Mouse (Mus musculus) kidney, embryonic 16.5 days (tissue): ENCODE measurements around the gene Got2. TPM values are rescaled to one million over a fixed set of nuclear protein-coding genes. Genes with fewer than 3 reads are reported as not detected.
"Not testable (repeated sequence)": the region's sequence is repeated elsewhere in the genome, so short reads cannot be mapped to it uniquely, and the experiment has no call there.

Source experiments
- ATAC-seq: fragments of 200-750 bp; cut with Nextera tagmentation; 2 replicates; pipeline ENCODE4 v1.8.0; 2017; ENCODE audit warnings: moderate TSS enrichment; ENCODE audit not compliant: low FRiP score, low TSS enrichment
- H3K27ac ChIP-seq: fragments of 300-500 bp; sonication (generic); 2 replicates; pipeline ENCODE4 v1.5.1; 2014; ENCODE audit warnings: low read length
- H3K27me3 ChIP-seq: fragments of 300-500 bp; sonication (generic); 2 replicates; pipeline ENCODE4 v1.6.1; 2014; ENCODE audit warnings: low read length, control low read depth, mixed read lengths; ENCODE audit not compliant: insufficient read depth
- H3K36me3 ChIP-seq: fragments of 300-500 bp; sonication (generic); 2 replicates; pipeline ENCODE4 v1.6.1; 2014; ENCODE audit warnings: low read length, control low read depth, mixed read lengths; ENCODE audit not compliant: insufficient read depth
- H3K4me1 ChIP-seq: fragments of 300-500 bp; sonication (generic); 2 replicates; pipeline ENCODE4 v1.6.1; 2014; ENCODE audit warnings: low read length, control low read depth, mixed read lengths; ENCODE audit not compliant: insufficient read depth
- H3K4me2 ChIP-seq: fragments of 300-500 bp; sonication (generic); replicated peaks from 2 replicates; pipeline ENCODE4 v1.6.1; 2014; ENCODE audit warnings: low read depth, low read length
- H3K4me3 ChIP-seq: fragments of 300-500 bp; sonication (generic); 2 replicates; pipeline ENCODE4 v1.5.1; 2014; ENCODE audit warnings: mild to moderate bottlenecking, low read length
- H3K9ac ChIP-seq: fragments of 300-500 bp; sonication (generic); replicated peaks from 2 replicates; pipeline ENCODE4 v1.6.1; 2014; ENCODE audit warnings: low read length
- H3K9me3 ChIP-seq: fragments of 300-500 bp; sonication (generic); 2 replicates; pipeline ENCODE4 v1.6.1; 2016; ENCODE audit warnings: low read length, control low read depth
- WGBS: fragments of 180-500 bp; shearing (Covaris S2); extraction: QIAGEN DNeasy Blood & Tissue Kit; methylation state at CpG from one replicate; pipeline ENCODE4 v1.1.7; 2014; 5-methylcytosine and 5-hydroxymethylcytosine counted together
- polyA plus RNA-seq: library from polyadenylated mRNA; unstranded; fragments of >200 nt; fragmentation: Nextera tagmentation; extraction: Ambion mirVana; gene quantifications from 2 replicates; pipeline ENCODE4 v1.2.1, GENCODE M21; 2015

Got2 gene
- polyA plus RNA-seq, 1 experiment from 2014 or later = 286 TPM

DNA sequence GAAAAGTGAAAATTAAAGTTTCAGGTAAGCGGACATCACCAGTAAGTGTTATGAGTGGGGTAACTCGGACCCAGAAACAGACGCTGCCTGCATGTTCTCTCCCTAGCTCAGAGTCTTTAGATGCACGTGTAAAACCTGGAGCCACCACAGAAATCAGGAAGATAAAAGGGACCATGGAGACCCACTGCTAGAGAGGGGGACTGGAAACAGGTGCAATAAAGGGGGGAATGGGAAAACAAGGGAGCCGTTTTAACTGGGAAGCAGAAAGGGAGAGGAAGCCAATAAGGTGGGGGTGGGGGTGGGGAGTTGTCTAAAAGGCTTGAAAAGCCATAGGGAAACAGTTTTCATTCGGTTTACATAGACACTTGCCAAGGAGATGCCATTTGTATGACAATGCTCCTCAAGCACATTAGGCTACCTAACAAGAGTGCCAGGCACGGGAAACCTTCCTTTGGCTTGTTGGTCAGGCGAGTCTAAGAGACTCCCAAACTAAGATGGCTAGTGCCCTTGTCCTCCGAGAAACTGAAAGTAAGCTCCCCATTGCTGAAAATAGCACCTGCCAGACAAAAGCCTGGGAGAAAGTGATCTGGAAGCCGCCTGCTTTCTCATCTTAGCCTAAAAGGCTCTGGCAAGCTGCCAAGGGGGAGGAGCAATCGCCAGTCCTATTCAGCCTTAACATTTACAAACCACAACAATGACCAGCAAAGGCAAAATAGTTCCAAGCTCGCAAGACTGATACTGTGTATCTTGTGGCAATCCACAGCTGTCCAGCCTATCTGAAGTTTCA, 10.0 kb downstream of the Got2 start:
- no peak for ATAC-seq
- peak overlapping the region; percentile 29; the same call in 1 of the 2 replicates for H3K4me2 ChIP-seq
- peaks cover 35% of the 10 kb centered on the region for H3K36me3 ChIP-seq
- 0 out of 2 replicates have a peak overlapping the region, but pooled peaks have one; percentile 0 for H3K27ac ChIP-seq
- no peak overlapping the region for H3K4me3 ChIP-seq
- no peaks in the 10 kb centered on the region for H3K27me3 ChIP-seq
- WGBS = 46% methylated on average over 12 of the region's 12 CpGs
- H3K4me1 ChIP-seq = peaks cover 12% of the 10 kb centered on the region
- no peaks in the 10 kb centered on the region for H3K9me3 ChIP-seq
- H3K9ac ChIP-seq = no peak overlapping the region; the same call in 1 of the 2 replicates

DNA sequence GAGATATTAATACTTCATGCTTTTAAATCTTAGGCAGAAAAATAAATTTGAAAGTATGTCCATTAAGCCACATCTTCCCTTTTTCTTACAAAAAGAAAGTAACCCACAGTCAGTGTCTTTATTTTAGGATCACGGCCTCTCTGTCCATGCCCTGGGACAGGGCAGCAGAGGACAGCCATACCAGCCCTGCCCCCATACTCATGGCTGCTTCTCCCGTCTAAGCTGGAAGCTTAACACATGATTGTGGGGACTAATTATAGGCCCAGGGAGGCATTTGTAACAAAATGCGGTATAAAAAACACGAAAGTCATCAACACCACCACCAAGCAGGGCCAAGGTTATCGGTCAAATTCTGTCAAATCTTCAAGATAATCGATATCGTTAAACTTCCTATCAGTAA, 13.1 kb downstream of the Got2 start:
- no peak overlapping the region for H3K4me2 ChIP-seq
- 96% methylated on average over 7 of the region's 7 CpGs for WGBS
- H3K9ac ChIP-seq = no peak overlapping the region
- no peak for ATAC-seq
- no peaks in the 10 kb centered on the region for H3K27me3 ChIP-seq
- H3K27ac ChIP-seq = no peak overlapping the region
- no peak overlapping the region for H3K4me3 ChIP-seq
- peaks cover 12% of the 10 kb centered on the region for H3K4me1 ChIP-seq
- H3K9me3 ChIP-seq = no peaks in the 10 kb centered on the region
- peaks cover 61% of the 10 kb centered on the region for H3K36me3 ChIP-seq

DNA sequence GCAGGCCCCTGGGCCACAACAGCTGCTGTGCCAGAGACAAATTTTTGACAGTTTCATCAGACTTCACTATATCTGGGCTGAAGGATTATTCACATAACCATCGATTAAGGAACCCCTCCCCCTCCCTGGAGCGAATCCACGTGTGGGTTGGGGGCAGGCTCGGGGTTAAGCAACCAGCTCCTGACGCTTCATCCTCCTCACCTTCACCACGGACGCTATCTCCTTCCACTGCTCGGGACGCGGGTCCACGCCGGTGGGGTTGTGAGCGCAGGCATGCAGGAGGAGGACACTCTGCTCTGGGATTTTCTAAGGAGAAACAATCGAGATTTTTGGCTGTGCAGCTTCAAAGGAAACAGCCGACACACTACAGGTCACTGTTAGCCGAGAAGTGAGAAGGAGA, 16.7 kb downstream of the Got2 start:
- H3K4me1 ChIP-seq = no peaks in the 10 kb centered on the region
- H3K36me3 ChIP-seq = peaks cover 85% of the 10 kb centered on the region
- H3K9me3 ChIP-seq = no peaks in the 10 kb centered on the region
- no peaks in the 10 kb centered on the region for H3K27me3 ChIP-seq
- H3K27ac ChIP-seq = no peak overlapping the region
- H3K4me2 ChIP-seq = no peak overlapping the region
- 96% methylated on average over 16 of the region's 16 CpGs for WGBS
- H3K9ac ChIP-seq = no peak overlapping the region
- H3K4me3 ChIP-seq = no peak overlapping the region
- no peak for ATAC-seq

DNA sequence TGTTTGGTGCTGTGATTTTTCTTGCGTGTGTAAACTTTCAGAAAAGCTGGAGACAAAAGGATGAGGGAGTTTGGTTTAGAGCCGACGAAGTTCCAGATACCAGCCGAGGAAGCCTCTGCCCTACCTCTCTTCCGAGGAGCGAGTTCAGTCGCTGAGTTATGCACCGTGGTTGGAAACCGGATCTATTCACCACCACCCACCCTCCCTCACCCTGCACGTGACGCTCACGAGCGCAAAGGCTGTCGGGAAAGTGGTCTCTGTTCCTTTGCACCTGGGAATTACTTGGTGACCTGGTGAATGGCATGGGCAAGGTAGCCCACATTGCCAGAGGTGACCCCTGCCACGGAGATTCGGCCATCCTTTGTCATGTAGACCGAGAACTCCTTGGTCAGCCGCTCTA, 23.5 kb downstream of the Got2 start:
- peaks cover 49% of the 10 kb centered on the region for H3K36me3 ChIP-seq
- not testable (repeated sequence) for H3K9ac ChIP-seq, H3K4me3 ChIP-seq, ATAC-seq, H3K4me2 ChIP-seq, H3K27me3 ChIP-seq, H3K9me3 ChIP-seq, H3K4me1 ChIP-seq, H3K27ac ChIP-seq
- WGBS = 96% methylated on average over 17 of the region's 18 CpGs

DNA sequence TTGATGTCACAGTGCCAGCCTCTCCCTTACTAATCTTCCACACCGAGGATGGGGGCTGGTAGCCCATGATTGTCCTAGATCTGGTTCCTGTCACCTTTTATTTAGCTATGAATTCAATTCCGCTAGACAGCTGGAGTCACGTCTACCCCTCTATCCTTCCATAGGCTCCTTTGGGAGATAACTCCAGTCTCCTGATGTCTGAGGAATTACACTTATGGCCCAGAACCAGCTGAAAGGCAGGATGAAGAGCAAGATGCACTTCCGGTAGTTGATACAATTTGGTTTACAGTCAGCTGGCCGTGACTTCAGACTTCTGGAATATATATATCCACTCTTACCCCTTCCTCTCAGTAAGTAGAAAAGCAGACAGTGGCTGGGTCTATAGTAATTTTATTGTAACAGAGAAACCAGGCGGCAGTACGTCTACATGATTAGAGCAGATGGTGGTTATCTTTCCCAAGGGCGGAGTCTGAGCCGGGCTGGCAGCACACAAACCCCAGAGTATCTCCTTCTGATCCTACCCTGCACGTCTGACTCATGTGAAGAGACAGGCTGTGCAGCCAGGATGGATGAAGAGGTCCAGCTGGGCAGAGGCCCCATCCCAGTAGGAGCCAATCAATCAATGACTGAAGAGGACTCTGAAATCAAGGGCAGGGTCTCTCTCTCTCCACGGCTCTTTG, 24.4 kb downstream of the Got2 start:
- H3K27me3 ChIP-seq, ATAC-seq, H3K9me3 ChIP-seq, H3K9ac ChIP-seq, H3K27ac ChIP-seq, H3K4me2 ChIP-seq, H3K4me3 ChIP-seq, H3K4me1 ChIP-seq: not testable (repeated sequence)
- peaks cover 40% of the 10 kb centered on the region for H3K36me3 ChIP-seq
- 84% methylated on average over 10 of the region's 11 CpGs for WGBS

DNA sequence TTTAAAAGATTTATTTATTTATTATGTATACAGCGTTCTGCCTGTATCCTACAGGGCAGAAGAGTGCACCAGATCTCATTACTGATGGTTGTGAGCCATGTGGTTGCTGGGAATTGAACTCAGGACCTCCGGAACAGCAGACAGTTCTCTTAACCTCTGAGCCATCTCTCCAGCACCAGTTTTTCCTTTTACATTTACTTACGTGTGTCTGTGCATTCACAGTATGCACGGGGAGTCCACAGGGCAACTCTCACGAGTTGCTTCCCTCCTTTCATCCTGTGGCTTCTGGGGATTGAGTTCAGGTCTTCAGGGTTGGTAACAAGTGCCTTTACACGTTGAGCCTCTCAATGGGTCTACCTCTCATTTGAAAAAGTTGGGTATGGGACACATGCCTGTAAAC, 34.2 kb downstream of the Got2 start:
- Histone ChIP-seq H3K9me3 (no peaks in the 10 kb centered on the region), H3K4me3 (no peak overlapping the region), H3K27me3 (no peaks in the 10 kb centered on the region), H3K36me3 (no peaks in the 10 kb centered on the region), H3K9ac (no peak overlapping the region), H3K4me1 (peaks cover 10% of the 10 kb centered on the region), H3K4me2 (no peak overlapping the region), H3K27ac (no peak overlapping the region)
- WGBS = 84% methylated on average over 6 of the region's 6 CpGs
- no peak for ATAC-seq

DNA sequence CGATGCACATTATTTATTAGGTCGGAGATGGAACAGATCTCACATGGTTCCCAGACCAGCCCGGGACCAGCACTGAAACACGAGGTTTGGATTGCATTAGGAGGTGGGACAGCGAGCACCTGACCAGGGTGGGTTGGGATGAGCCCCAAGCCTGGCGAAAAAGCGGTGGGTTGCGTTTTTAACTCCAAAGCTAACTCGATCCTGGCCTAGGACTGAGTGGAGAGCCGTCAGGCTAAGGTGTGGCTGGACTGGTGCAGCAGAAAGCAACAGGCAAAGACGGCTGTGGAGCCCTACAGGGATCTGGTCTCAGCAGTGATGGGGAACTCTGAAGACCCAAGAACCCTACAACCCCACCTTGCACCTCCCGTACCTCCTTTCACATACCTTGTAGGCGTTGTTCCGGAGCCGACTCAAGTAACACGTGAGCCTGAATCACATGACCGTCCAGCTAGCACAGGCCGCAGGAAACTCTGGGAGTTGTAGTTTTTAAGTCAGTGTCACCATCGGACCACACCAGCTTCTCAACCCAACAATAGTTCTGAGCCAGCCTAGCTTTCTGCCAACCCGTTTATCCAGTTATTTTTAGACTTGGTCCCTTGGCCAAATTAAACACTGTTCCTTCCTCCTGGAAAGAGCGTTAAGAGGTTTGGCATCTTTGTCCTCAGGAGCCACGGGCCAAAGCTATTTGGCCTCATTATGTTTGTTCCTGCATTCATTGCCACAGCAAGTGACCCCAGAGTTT, 35.1 kb downstream of the Got2 start, which contains the start of gene Slc38a7:
TSS of gene Slc38a7 (minus strand) at position 438 of the 742 bp plus-strand sequence.
- Histone ChIP-seq H3K4me3 (peak within 1 kb of the TSS; percentile 83), H3K27ac (peak within 1 kb of the TSS; percentile 24; the same call in 1 of the 2 replicates), H3K9ac (peak within 1 kb of the TSS; percentile 81), H3K27me3 (no peaks in the 10 kb centered on the region), H3K4me2 (peak within 1 kb of the TSS; percentile 86), H3K9me3 (no peaks in the 10 kb centered on the region), H3K36me3 (peaks cover 2% of the 10 kb centered on the region; the same call in 1 of the 2 replicates), H3K4me1 (peaks cover 10% of the 10 kb centered on the region)
- 10% methylated on average over 22 of the region's 22 CpGs for WGBS
- ATAC-seq = peak; percentile 97

DNA sequence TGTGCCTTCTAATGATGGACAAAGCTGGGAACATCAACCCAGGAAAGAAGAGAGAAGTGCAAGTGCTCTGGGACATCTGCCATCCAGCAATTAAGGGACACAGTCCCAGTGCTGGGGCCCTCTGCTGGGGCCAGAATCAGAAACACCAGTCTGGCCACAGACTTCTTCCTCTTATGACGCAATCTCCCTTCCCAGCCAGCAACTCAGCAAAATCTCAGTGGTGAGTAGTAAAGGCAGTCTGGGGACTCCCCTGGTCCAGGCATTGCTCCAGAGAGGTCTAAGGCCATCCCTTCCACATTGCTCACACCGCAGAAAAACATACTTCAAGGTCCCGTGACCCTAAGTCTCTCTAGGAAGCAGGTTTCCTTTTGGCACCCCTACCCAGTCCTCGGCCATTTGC, 36.1 kb downstream of the Got2 start:
- Histone ChIP-seq H3K27me3 (no peaks in the 10 kb centered on the region), H3K9ac (no peak overlapping the region), H3K9me3 (no peaks in the 10 kb centered on the region), H3K4me2 (peak overlapping the region; percentile 86), H3K36me3 (peaks cover 6% of the 10 kb centered on the region; the same call in 1 of the 2 replicates), H3K4me3 (peak overlapping the region; percentile 83), H3K27ac (no peak overlapping the region; the same call in 1 of the 2 replicates), H3K4me1 (peaks cover 10% of the 10 kb centered on the region)
- WGBS = 59% methylated on average over 4 of the region's 4 CpGs
- peak; percentile 10; the same call in 1 of the 2 replicates for ATAC-seq

DNA sequence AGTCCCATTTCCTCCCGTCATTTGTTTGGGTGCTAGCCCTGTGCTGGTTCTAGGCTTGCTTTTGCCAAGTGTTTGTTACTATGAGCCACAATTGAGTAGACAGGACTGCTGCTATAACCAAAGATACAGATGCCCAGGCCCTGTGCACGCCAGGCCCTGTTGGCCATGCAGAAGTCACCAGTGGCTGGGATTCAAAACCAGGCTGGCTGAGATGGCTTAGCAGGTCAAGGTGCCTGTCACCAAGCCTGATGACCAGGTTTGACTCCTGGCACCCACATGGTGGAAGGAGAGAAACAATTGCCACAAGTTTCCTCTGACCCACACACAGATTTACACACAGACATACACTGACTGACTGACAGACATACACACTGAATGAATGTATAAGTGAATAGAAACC, 38.0 kb downstream of the Got2 start:
- H3K36me3 ChIP-seq = peaks cover 12% of the 10 kb centered on the region
- H3K27me3 ChIP-seq = no peaks in the 10 kb centered on the region
- no peak overlapping the region for H3K9ac ChIP-seq
- ATAC-seq = no peak
- no peak overlapping the region for H3K4me2 ChIP-seq
- WGBS = 98% methylated on average over 2 of the region's 2 CpGs
- no peak overlapping the region for H3K4me3 ChIP-seq
- no peaks in the 10 kb centered on the region for H3K9me3 ChIP-seq
- H3K4me1 ChIP-seq = peaks cover 10% of the 10 kb centered on the region
- H3K27ac ChIP-seq = no peak overlapping the region
